Mouse (Mus musculus) stomach, embryonic 16.5 days (tissue): ENCODE measurements at regions not wholly inside any gene's neighbourhood (a gene's known extent, or its start where the extent isn't known, plus 50 kb on each side); places are given as distances from the start of the nearest gene placed in this dataset.

Experiments used
- ATAC-seq: fragments of 200-750 bp; cut with Nextera tagmentation; 2 replicates; pipeline ENCODE4 v1.8.0; 2017; ENCODE audit warnings: moderate number of reproducible peaks, moderate TSS enrichment; ENCODE audit not compliant: insufficient read depth, low FRiP score
- H3K27ac ChIP-seq: fragments of 300-500 bp; sonication (generic); 2 replicates; pipeline ENCODE4 v1.5.1; 2014; ENCODE audit warnings: low read length
- H3K27me3 ChIP-seq: fragments of 300-500 bp; sonication (generic); 2 replicates; pipeline ENCODE4 v1.6.1; 2014; ENCODE audit warnings: low read length, control low read depth, mixed read lengths; ENCODE audit not compliant: control insufficient read depth, insufficient read depth
- H3K36me3 ChIP-seq: fragments of 300-500 bp; sonication (generic); 2 replicates; pipeline ENCODE4 v1.6.1; 2014; ENCODE audit warnings: low read length; ENCODE audit not compliant: control insufficient read depth, insufficient read depth
- H3K4me1 ChIP-seq: fragments of 300-500 bp; sonication (generic); 2 replicates; pipeline ENCODE4 v1.6.1; 2014; ENCODE audit warnings: low read length, control low read depth, mixed read lengths; ENCODE audit not compliant: control insufficient read depth, insufficient read depth
- H3K4me2 ChIP-seq: fragments of 300-500 bp; sonication (generic); 2 replicates; pipeline ENCODE4 v1.6.1; 2014; ENCODE audit warnings: low read depth, low read length, mixed read lengths
- H3K4me3 ChIP-seq: fragments of 300-500 bp; sonication (generic); replicated peaks from 2 replicates; pipeline ENCODE4 v1.5.1; 2014; ENCODE audit warnings: mild to moderate bottlenecking, low read length
- H3K9ac ChIP-seq: fragments of 300-500 bp; sonication (generic); 2 replicates; pipeline ENCODE4 v1.6.1; 2014; ENCODE audit warnings: low read length
- H3K9me3 ChIP-seq: fragments of 300-500 bp; sonication (generic); replicated peaks from 2 replicates; pipeline ENCODE4 v1.6.1; 2016; ENCODE audit warnings: low read length, control low read depth; ENCODE audit not compliant: control insufficient read depth
- WGBS: fragments of 180-500 bp; shearing (Covaris S2); extraction: QIAGEN DNeasy Blood & Tissue Kit; methylation state at CpG from one replicate; pipeline ENCODE4 v1.1.7; 2014; 5-methylcytosine and 5-hydroxymethylcytosine counted together

DNA sequence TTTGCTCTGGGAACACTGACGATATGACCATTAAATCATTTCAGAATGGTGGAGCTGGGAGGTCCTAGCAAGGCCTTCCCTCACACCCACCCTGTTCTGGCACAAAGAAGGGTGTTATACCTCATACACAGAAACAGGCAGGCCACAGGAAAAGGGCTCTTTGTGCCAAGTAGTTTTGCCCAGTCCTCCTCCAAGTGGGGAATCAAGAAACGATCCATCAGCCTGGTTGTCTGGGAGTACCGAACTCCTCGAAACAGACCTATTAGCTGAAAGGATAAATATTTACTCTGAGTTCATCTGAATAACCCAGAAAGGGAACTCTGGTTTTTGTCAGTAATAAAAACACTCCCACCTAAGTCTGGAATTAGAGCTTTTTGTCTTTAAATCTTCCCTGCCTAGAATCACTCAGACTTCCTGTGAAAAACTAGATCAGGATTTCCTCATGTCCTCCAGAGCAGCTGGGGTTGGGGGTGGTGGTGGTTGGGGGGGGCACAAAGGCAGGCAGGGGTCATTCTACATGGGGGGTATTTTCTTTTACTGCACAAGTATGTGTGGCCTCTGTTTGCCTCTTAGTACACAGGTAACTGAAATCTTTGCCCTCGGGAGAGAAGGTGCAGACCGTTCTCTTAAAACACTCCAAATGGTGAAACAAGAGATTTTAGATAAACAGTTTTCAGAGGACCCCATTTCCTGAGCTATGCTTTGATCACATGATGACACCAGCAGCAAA, 681.3 kb downstream of the Gsdmc2 start:
- H3K27ac ChIP-seq, result peak overlapping the region; percentile 60; the same call in 1 of the 2 replicates
- no peak overlapping the region for H3K4me2 ChIP-seq
- H3K4me1 ChIP-seq, result peaks cover 15% of the 10 kb centered on the region; the same call in 1 of the 2 replicates
- 8% methylated on average over 6 of the region's 6 CpGs for WGBS
- H3K36me3 ChIP-seq, result no peaks in the 10 kb centered on the region
- no peak overlapping the region for H3K9ac ChIP-seq
- peak; percentile 92 for ATAC-seq
- no peaks in the 10 kb centered on the region for H3K27me3 ChIP-seq
- no peak overlapping the region for H3K4me3 ChIP-seq
- H3K9me3 ChIP-seq, result no peaks in the 10 kb centered on the region

DNA sequence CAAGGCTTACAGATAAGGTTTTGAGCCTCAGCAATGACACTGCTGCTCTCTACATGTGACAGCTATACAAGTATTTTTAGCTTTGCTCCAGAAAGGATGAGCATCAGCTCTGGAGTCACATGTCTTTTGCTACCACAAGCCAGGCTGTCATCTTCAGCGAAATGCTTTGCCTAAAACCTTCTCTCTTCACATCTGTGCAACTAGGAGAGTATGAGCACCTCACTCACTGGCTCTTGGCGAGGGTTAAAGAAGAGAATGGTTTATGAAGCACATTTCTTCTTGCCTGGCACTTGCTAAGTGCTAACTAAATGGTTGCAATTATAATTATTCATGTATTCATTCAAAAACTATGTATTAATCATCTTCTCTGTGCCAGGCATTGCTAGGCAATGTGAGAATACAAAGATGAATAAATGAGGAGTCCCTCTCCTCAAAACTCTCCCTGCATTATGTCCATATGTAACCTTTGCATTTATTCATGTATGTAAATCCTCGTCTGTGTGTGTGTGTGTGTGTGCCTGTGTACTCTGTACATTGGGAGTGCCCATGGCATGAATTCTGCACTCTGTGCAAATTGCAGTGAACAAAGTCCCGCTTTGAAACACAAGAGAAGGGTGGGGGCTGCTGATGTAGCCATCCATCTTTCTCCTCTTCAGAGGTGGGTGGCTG, 682.0 kb downstream of the Gsdmc2 start:
- WGBS, result 35% methylated on average over 4 of the region's 4 CpGs
- no peaks in the 10 kb centered on the region for H3K9me3 ChIP-seq
- no peak overlapping the region for H3K9ac ChIP-seq
- H3K27ac ChIP-seq, result peak overlapping the region; percentile 60; the same call in 1 of the 2 replicates
- ATAC-seq, result no peak
- H3K27me3 ChIP-seq, result no peaks in the 10 kb centered on the region
- no peaks in the 10 kb centered on the region for H3K36me3 ChIP-seq
- peaks cover 15% of the 10 kb centered on the region; the same call in 1 of the 2 replicates for H3K4me1 ChIP-seq
- no peak overlapping the region for H3K4me3 ChIP-seq
- H3K4me2 ChIP-seq, result no peak overlapping the region

- WGBS, result 77% methylated on average over 3 of the region's 3 CpGs
Measured at GRCm38 (mm10) chr15:63123123-63123688, 721.8 kb downstream of the Gsdmc2 start.

DNA sequence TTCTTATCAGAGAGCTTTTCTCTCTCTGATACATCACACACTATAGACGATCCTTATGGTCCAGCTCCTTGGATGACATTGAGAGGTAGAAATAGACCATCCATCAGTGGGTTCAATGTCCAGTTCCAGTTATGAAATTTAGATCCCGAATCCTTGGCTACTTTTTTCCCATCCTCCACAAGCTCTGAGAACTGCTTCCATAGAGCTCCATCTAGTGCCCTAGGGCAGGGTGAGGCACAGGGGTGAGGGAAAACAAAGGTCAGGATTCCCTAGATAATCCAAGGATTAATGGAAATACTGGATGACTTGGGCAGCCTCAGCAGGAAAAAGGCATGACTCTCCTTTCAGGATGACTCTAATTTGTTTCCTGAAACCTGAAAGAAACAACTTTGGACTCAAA, 732.1 kb downstream of the Gsdmc2 start:
- no peaks in the 10 kb centered on the region for H3K4me1 ChIP-seq
- no peaks in the 10 kb centered on the region for H3K9me3 ChIP-seq
- H3K36me3 ChIP-seq, result no peaks in the 10 kb centered on the region
- no peaks in the 10 kb centered on the region for H3K27me3 ChIP-seq
- H3K9ac ChIP-seq, result no peak overlapping the region
- H3K4me3 ChIP-seq, result no peak overlapping the region
- no peak overlapping the region for H3K4me2 ChIP-seq
- no peak for ATAC-seq
- H3K27ac ChIP-seq, result no peak overlapping the region
- 58% methylated on average over 2 of the region's 2 CpGs for WGBS

More at GRCm38 (mm10) chr15:63123123-63123688, 721.8 kb downstream of the Gsdmc2 start:
- ATAC-seq, result no peak
- Histone ChIP-seq H3K27ac (no peak overlapping the region), H3K4me2 (no peak overlapping the region), H3K9me3 (no peaks in the 10 kb centered on the region), H3K36me3 (no peaks in the 10 kb centered on the region), H3K4me1 (no peaks in the 10 kb centered on the region), H3K4me3 (no peak overlapping the region), H3K27me3 (no peaks in the 10 kb centered on the region), H3K9ac (no peak overlapping the region)

DNA sequence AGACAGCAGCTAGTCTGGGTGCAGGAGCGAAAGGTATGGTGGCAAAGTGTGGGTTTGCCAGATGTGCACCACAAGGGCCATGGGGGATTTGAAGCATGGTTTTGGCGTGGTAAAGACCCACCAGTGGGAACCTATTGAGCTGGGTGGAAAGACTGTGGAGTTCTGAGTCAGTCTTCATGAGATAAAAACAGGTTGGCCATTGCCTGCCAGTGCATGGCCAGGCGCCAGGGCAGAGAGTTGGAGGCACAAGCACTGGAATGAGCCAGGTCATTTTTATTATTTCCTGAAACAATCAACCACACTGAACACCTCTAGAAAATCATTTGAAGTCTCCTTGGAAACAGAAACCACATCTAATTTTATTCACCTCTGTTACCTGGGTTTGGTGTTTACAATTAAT, 744.9 kb downstream of the Gsdmc2 start:
- Histone ChIP-seq H3K27me3 (no peaks in the 10 kb centered on the region), H3K4me2 (no peak overlapping the region), H3K9ac (no peak overlapping the region), H3K36me3 (no peaks in the 10 kb centered on the region), H3K9me3 (no peaks in the 10 kb centered on the region), H3K4me1 (no peaks in the 10 kb centered on the region), H3K4me3 (no peak overlapping the region), H3K27ac (no peak overlapping the region)
- WGBS, result 87% methylated on average over 3 of the region's 3 CpGs
- no peak for ATAC-seq

DNA sequence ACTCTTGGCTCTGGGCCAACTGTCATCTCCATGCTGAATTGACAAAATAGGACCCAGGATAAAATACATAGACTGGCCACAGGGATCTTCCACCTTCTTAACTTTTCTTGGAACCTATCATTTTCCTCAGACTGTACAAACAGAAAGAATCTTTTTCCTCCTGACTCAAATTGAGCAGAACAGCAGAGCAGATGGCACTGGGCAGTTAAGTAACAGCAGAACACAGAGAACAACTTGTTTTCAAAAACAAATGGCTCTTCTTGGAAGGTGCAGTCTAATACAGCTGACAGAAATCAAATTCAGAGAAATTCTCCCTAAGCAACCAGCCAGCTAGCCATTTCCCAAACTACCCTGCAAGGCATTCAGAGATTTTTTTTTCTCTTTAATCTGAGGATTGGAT, 763.0 kb downstream of the Gsdmc2 start:
- H3K27ac ChIP-seq, result no peak overlapping the region
- no peak overlapping the region for H3K4me2 ChIP-seq
- H3K4me1 ChIP-seq, result no peaks in the 10 kb centered on the region

GRCm38 (mm10) chr15:63079825-63080224, 765.2 kb downstream of the Gsdmc2 start:
- WGBS, result 62% methylated on average over 4 of the region's 4 CpGs
- H3K9ac ChIP-seq, result no peak overlapping the region
- no peak overlapping the region for H3K4me3 ChIP-seq
- no peaks in the 10 kb centered on the region for H3K27me3 ChIP-seq
- H3K27ac ChIP-seq, result no peak overlapping the region
- H3K36me3 ChIP-seq, result no peaks in the 10 kb centered on the region
- H3K4me2 ChIP-seq, result no peak overlapping the region
- ATAC-seq, result no peak
- H3K4me1 ChIP-seq, result no peaks in the 10 kb centered on the region
- no peaks in the 10 kb centered on the region for H3K9me3 ChIP-seq

More for the DNA sequence above, 763.0 kb downstream of the Gsdmc2 start:
- no peak for ATAC-seq
- H3K27me3 ChIP-seq, result no peaks in the 10 kb centered on the region
- no peak overlapping the region for H3K9ac ChIP-seq
- H3K36me3 ChIP-seq, result no peaks in the 10 kb centered on the region
- H3K4me3 ChIP-seq, result no peak overlapping the region
- H3K9me3 ChIP-seq, result no peaks in the 10 kb centered on the region

DNA sequence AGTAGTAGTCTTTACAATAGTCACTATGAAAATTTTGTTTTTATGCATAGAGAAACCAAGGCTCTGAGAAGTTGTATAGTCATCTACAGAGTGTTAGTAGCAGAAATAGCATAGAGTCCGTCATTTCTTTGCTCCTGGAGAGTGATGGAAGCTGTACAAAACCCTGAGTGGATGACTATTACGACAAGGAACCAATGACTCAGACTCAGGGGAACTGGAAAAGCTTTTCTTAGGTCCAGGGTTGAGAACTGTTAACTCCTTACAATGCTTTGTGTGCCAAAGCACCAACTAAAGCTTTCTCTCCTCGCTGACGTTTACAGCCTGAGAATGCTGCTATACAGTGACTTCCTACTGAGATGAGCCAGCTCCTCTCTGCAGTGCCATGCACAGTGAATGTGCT, 773.1 kb downstream of the Gsdmc2 start:
- 72% methylated on average over 4 of the region's 4 CpGs for WGBS
- no peak for ATAC-seq
- no peaks in the 10 kb centered on the region for H3K9me3 ChIP-seq

GRCm38 (mm10) chr15:63067126-63067525, 777.9 kb downstream of the Gsdmc2 start:
- no peaks in the 10 kb centered on the region for H3K27me3 ChIP-seq
- no peak overlapping the region for H3K4me2 ChIP-seq
- ATAC-seq, result no peak
- whole genome bisulfite sequencing, result 71% methylated on average over 3 of the region's 3 CpGs
- no peaks in the 10 kb centered on the region for H3K9me3 ChIP-seq
- H3K36me3 ChIP-seq, result no peaks in the 10 kb centered on the region
- no peak overlapping the region for H3K4me3 ChIP-seq
- H3K9ac ChIP-seq, result no peak overlapping the region
- no peaks in the 10 kb centered on the region for H3K4me1 ChIP-seq
- H3K27ac ChIP-seq, result no peak overlapping the region

More for the DNA sequence above, 773.1 kb downstream of the Gsdmc2 start:
- Histone ChIP-seq H3K36me3 (no peaks in the 10 kb centered on the region), H3K9ac (no peak overlapping the region), H3K27me3 (no peaks in the 10 kb centered on the region), H3K4me1 (no peaks in the 10 kb centered on the region), H3K4me2 (no peak overlapping the region), H3K4me3 (no peak overlapping the region), H3K27ac (no peak overlapping the region)
